Mouse (Mus musculus): Measurements from ENCODE around the gene Lect2. TPM values are rescaled to one million over a fixed set of nuclear protein-coding genes. Genes with fewer than 3 reads are reported as not detected.

The Lect2 gene
- polyA plus RNA-seq, 1 experiment from 2014 or later, result not detected

GRCm38 (mm10) chr13:56550574-56550973 lies 2.3 kb upstream of the Lect2 start:
- ATAC-seq, result no peak
- 40% methylated on average over 1 of the region's 1 CpGs for WGBS
- Histone ChIP-seq H3K4me1 (ENCODE audit: control insufficient read depth, insufficient read depth, low read depth, low read length) (no peaks in the 10 kb centered on the region), H3K4me2 (ENCODE audit: low read length) (no peak overlapping the region), H3K9me3 (ENCODE audit: control insufficient read depth, low read length) (no peaks in the 10 kb centered on the region), H3K36me3 (ENCODE audit: control insufficient read depth, insufficient read depth, low read length) (no peaks in the 10 kb centered on the region), H3K27ac (ENCODE audit: low read depth, low read length) (no peak overlapping the region), H3K4me3 (ENCODE audit: low read length) (no peak overlapping the region), H3K27me3 (replicated peaks; ENCODE audit: control insufficient read depth, insufficient read depth, low read length) (no peaks in the 10 kb centered on the region), H3K9ac (ENCODE audit: low read depth, low read length) (no peak overlapping the region)

DNA sequence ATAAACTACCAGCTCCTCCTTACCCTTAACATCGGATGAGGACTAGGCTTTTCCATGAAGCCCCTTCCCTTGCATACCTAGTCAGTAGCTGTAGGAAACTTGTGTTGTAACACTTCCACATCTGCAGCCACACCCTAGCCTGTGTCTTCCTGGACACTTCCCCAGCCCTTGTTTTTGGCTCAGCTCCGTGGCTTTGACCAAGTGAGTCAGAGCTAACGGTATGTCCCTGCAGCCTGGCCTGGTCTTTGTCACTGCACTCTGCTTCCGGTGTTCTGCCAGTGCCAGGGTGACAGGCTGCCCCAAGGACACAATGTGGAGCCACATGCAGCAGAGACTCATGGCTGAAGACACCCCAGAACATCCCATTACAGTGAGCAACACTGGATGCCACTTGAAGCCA lies 1.1 kb upstream of the Lect2 start:
- no peak overlapping the region for H3K27ac ChIP-seq (ENCODE audit: low read depth, low read length)
- H3K9me3 ChIP-seq (ENCODE audit: control insufficient read depth, low read length), result no peaks in the 10 kb centered on the region
- no peaks in the 10 kb centered on the region for H3K27me3 ChIP-seq (replicated peaks; ENCODE audit: control insufficient read depth, insufficient read depth, low read length)
- no peak overlapping the region for H3K4me3 ChIP-seq (ENCODE audit: low read length)
- H3K9ac ChIP-seq (ENCODE audit: low read depth, low read length), result no peak overlapping the region
- H3K4me2 ChIP-seq (ENCODE audit: low read length), result no peak overlapping the region
- H3K36me3 ChIP-seq (ENCODE audit: control insufficient read depth, insufficient read depth, low read length), result no peaks in the 10 kb centered on the region
- ATAC-seq, result no peak
- 61% methylated on average over 4 of the region's 4 CpGs for WGBS
- H3K4me1 ChIP-seq (ENCODE audit: control insufficient read depth, insufficient read depth, low read depth, low read length), result no peaks in the 10 kb centered on the region

DNA sequence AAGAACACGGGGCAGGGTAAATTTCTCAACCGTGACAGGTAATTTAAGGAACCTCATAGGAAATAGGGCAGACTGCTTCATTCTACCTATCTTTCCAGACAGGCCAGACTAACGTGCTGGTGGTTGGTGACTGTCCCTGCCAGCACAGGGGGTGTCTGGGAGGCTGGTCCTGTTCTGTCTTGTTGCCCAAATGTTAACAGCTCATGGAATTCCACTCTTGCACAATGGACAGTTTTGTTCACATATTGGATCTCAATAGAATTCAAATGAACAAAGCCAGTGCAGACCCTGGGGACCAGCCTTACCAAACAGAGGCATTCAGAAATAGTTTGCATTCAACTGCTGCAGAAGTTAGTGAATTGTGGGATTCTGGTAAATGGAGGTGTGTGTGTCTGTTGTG lies 3.3 kb downstream of the Lect2 start:
- no peaks in the 10 kb centered on the region for H3K9me3 ChIP-seq (ENCODE audit: control insufficient read depth, low read length)
- no peak for ATAC-seq
- H3K27ac ChIP-seq (ENCODE audit: low read depth, low read length), result no peak overlapping the region
- no peaks in the 10 kb centered on the region for H3K4me1 ChIP-seq (ENCODE audit: control insufficient read depth, insufficient read depth, low read depth, low read length)
- no peaks in the 10 kb centered on the region for H3K36me3 ChIP-seq (ENCODE audit: control insufficient read depth, insufficient read depth, low read length)
- no peak overlapping the region for H3K4me2 ChIP-seq (ENCODE audit: low read length)
- WGBS, result 38% methylated on average over 3 of the region's 3 CpGs
- H3K4me3 ChIP-seq (ENCODE audit: low read length), result no peak overlapping the region
- no peaks in the 10 kb centered on the region for H3K27me3 ChIP-seq (replicated peaks; ENCODE audit: control insufficient read depth, insufficient read depth, low read length)
- no peak overlapping the region for H3K9ac ChIP-seq (ENCODE audit: low read depth, low read length)

GRCm38 (mm10) chr13:56543805-56544204 lies 4.5 kb downstream of the Lect2 start:
- H3K27me3 ChIP-seq (replicated peaks; ENCODE audit: control insufficient read depth, insufficient read depth, low read length), result no peaks in the 10 kb centered on the region
- no peaks in the 10 kb centered on the region for H3K4me1 ChIP-seq (ENCODE audit: control insufficient read depth, insufficient read depth, low read depth, low read length)
- H3K9me3 ChIP-seq (ENCODE audit: control insufficient read depth, low read length), result no peaks in the 10 kb centered on the region
- no peak overlapping the region for H3K4me2 ChIP-seq (ENCODE audit: low read length)
- no peak overlapping the region for H3K9ac ChIP-seq (ENCODE audit: low read depth, low read length)
- ATAC-seq, result no peak
- no peak overlapping the region for H3K4me3 ChIP-seq (ENCODE audit: low read length)
- no peak overlapping the region for H3K27ac ChIP-seq (ENCODE audit: low read depth, low read length)
- H3K36me3 ChIP-seq (ENCODE audit: control insufficient read depth, insufficient read depth, low read length), result no peaks in the 10 kb centered on the region
- 66% methylated on average over 9 of the region's 9 CpGs for WGBS

- no peak for ATAC-seq
- 95% methylated on average over 4 of the region's 4 CpGs for WGBS
- no peaks in the 10 kb centered on the region for H3K27me3 ChIP-seq (replicated peaks; ENCODE audit: control insufficient read depth, insufficient read depth, low read length)
- no peaks in the 10 kb centered on the region for H3K4me1 ChIP-seq (ENCODE audit: control insufficient read depth, insufficient read depth, low read depth, low read length)
- no peak overlapping the region for H3K4me3 ChIP-seq (ENCODE audit: low read length)
- no peak overlapping the region for H3K4me2 ChIP-seq (ENCODE audit: low read length)
- H3K9me3 ChIP-seq (ENCODE audit: control insufficient read depth, low read length), result peaks cover 2% of the 10 kb centered on the region
- H3K9ac ChIP-seq (ENCODE audit: low read depth, low read length), result no peak overlapping the region
- no peak overlapping the region for H3K27ac ChIP-seq (ENCODE audit: low read depth, low read length)
- no peaks in the 10 kb centered on the region for H3K36me3 ChIP-seq (ENCODE audit: control insufficient read depth, insufficient read depth, low read length)
Measured at GRCm38 (mm10) chr13:56539846-56540245, 8.5 kb downstream of the Lect2 start.

DNA sequence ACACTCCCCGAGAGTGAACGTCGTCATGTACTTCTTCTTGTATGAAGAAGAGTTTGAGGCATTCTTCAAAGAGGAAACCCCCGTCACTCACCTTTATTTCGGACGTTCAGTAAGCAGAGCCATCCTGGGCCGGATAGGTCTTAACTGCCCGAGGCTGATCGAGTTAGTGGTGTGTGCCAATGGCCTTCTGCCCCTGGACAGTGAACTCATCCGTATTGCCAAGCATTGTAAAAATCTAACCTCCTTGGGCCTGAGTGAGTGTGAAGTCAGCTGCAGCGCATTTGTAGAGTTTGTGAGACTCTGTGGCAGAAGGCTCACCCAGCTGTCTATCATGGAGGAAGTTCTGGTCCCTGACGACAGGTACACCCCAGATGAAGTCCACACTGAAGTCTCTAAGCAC lies 11.3 kb downstream of the Lect2 start:
- Histone ChIP-seq H3K27me3 (replicated peaks; ENCODE audit: control insufficient read depth, insufficient read depth, low read length) (no peaks in the 10 kb centered on the region), H3K9me3 (ENCODE audit: control insufficient read depth, low read length) (peaks cover 5% of the 10 kb centered on the region), H3K27ac (ENCODE audit: low read depth, low read length) (no peak overlapping the region), H3K9ac (ENCODE audit: low read depth, low read length) (no peak overlapping the region), H3K36me3 (ENCODE audit: control insufficient read depth, insufficient read depth, low read length) (no peaks in the 10 kb centered on the region), H3K4me1 (ENCODE audit: control insufficient read depth, insufficient read depth, low read depth, low read length) (no peaks in the 10 kb centered on the region), H3K4me2 (ENCODE audit: low read length) (no peak overlapping the region), H3K4me3 (ENCODE audit: low read length) (no peak overlapping the region)
- WGBS, result 92% methylated on average over 12 of the region's 12 CpGs
- ATAC-seq, result no peak

GRCm38 (mm10) chr13:56535570-56535969 lies 12.7 kb downstream of the Lect2 start:
- peaks cover 5% of the 10 kb centered on the region for H3K9me3 ChIP-seq (ENCODE audit: control insufficient read depth, low read length)
- WGBS, result 77% methylated on average over 5 of the region's 5 CpGs
- ATAC-seq, result no peak

DNA sequence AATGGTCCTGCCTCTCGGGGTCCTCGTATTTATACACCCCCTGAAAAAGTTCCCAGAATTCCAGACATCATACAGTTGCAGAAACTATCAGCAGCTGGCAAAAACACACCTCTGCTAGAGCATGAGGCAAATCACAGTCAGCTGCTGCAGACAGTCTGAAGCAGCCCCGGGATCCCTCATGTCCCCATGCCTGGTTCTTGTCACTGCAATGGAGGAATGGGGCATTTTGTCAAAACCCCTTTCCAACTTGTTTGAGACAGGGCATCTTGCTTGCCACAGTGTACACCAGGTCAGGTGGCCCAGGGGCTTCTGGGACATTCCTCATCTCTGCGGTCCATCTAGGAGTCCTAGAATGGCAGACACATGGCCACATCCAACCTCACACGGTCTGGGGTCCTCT lies 13.4 kb downstream of the Lect2 start:
- Histone ChIP-seq H3K27me3 (replicated peaks; ENCODE audit: control insufficient read depth, insufficient read depth, low read length) (no peaks in the 10 kb centered on the region), H3K9me3 (ENCODE audit: control insufficient read depth, low read length) (peaks cover 5% of the 10 kb centered on the region), H3K4me2 (ENCODE audit: low read length) (no peak overlapping the region), H3K36me3 (ENCODE audit: control insufficient read depth, insufficient read depth, low read length) (no peaks in the 10 kb centered on the region), H3K4me3 (ENCODE audit: low read length) (no peak overlapping the region), H3K9ac (ENCODE audit: low read depth, low read length) (no peak overlapping the region), H3K27ac (ENCODE audit: low read depth, low read length) (no peak overlapping the region), H3K4me1 (ENCODE audit: control insufficient read depth, insufficient read depth, low read depth, low read length) (no peaks in the 10 kb centered on the region)
- WGBS, result 89% methylated on average over 5 of the region's 5 CpGs
- ATAC-seq, result no peak

More at GRCm38 (mm10) chr13:56535570-56535969, 12.7 kb downstream of the Lect2 start:
- no peak overlapping the region for H3K4me2 ChIP-seq (ENCODE audit: low read length)
- no peaks in the 10 kb centered on the region for H3K36me3 ChIP-seq (ENCODE audit: control insufficient read depth, insufficient read depth, low read length)
- H3K4me1 ChIP-seq (ENCODE audit: control insufficient read depth, insufficient read depth, low read depth, low read length), result no peaks in the 10 kb centered on the region
- H3K4me3 ChIP-seq (ENCODE audit: low read length), result no peak overlapping the region
- no peak overlapping the region for H3K9ac ChIP-seq (ENCODE audit: low read depth, low read length)
- no peaks in the 10 kb centered on the region for H3K27me3 ChIP-seq (replicated peaks; ENCODE audit: control insufficient read depth, insufficient read depth, low read length)
- no peak overlapping the region for H3K27ac ChIP-seq (ENCODE audit: low read depth, low read length)

DNA sequence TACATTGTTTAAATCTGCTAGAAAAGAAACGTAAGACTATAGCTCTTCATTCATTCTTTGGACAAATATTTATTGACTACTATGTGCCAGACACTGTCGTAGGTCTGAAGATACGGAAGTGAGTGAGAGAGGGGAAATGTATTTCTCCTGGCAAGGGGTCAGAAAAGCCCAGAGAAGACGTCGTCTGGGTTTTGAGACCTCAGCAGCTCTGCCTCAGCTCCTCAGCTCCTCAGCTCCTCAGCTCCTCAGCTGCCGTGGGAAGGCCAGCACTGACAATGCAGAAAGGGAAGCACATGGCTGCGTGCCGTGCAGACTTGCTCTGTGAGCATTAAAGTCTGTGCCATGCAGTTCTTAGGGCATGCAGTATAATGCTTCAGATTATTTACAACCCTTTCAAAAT lies 18.6 kb downstream of the Lect2 start:
- 56% methylated on average over 8 of the region's 8 CpGs for WGBS
- ATAC-seq, result no peak
- Histone ChIP-seq H3K4me2 (ENCODE audit: low read length) (no peak overlapping the region), H3K27ac (ENCODE audit: low read depth, low read length) (no peak overlapping the region), H3K9ac (ENCODE audit: low read depth, low read length) (no peak overlapping the region), H3K4me1 (ENCODE audit: control insufficient read depth, insufficient read depth, low read depth, low read length) (no peaks in the 10 kb centered on the region), H3K36me3 (ENCODE audit: control insufficient read depth, insufficient read depth, low read length) (no peaks in the 10 kb centered on the region), H3K9me3 (ENCODE audit: control insufficient read depth, low read length) (peaks cover under 1% of the 10 kb centered on the region; the same call in 1 of the 2 replicates), H3K27me3 (replicated peaks; ENCODE audit: control insufficient read depth, insufficient read depth, low read length) (no peaks in the 10 kb centered on the region), H3K4me3 (ENCODE audit: low read length) (no peak overlapping the region)

DNA sequence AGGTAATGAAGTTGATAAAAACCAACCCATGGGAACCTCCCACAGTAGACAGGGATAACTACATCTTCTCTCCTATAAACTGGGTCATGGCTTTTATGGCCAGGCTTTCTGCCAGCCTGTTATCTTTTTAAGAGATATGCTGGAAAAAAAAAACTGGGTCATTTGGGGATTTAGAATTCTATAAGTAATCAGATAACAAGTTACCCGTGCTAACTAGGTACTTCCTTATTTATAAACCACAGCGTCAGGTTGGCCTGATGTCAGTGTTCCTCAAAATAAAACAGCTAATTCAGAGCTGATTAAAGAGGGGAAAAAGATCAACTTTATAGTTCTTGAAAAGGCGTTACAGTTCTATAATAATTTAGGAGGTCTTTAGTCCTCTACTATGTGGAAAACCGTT lies 19.3 kb downstream of the Lect2 start:
- Histone ChIP-seq H3K4me1 (ENCODE audit: control insufficient read depth, insufficient read depth, low read depth, low read length) (no peaks in the 10 kb centered on the region), H3K4me3 (ENCODE audit: low read length) (no peak overlapping the region), H3K9me3 (ENCODE audit: control insufficient read depth, low read length) (no peaks in the 10 kb centered on the region), H3K4me2 (ENCODE audit: low read length) (no peak overlapping the region), H3K36me3 (ENCODE audit: control insufficient read depth, insufficient read depth, low read length) (no peaks in the 10 kb centered on the region), H3K27me3 (replicated peaks; ENCODE audit: control insufficient read depth, insufficient read depth, low read length) (no peaks in the 10 kb centered on the region), H3K27ac (ENCODE audit: low read depth, low read length) (no peak overlapping the region), H3K9ac (ENCODE audit: low read depth, low read length) (no peak overlapping the region)
- no peak for ATAC-seq
- WGBS, result 84% methylated on average over 4 of the region's 4 CpGs

All from hindbrain, embryonic 16.5 days (tissue).